Mouse (Mus musculus): ENCODE data around the gene Arfgap2. TPM values are rescaled to one million over a fixed set of nuclear protein-coding genes. Genes with fewer than 3 reads are reported as not detected.

Gene Arfgap2
- total and polyA plus RNA-seq, 3 experiments, result 53.6 to 92.3 (median 89.3) TPM

DNA sequence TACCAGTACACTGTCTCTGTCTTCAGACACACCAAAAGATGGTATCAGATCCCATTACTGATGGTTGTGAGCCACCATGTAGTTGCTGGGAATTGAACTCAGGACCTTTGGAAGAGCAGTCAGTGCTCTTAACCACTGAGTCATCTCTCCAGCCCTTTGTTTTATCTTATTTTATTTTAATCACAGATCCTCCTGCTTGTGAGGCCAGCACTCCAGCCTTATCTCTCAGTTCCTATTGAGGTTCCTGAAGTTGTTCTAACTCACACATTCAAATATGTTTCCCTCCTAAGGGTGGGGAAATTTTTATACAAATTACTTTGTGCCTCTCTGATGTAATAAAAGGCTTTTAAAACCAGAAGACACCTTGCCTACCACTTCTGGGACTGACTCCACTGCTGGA lies 41.8 kb downstream of the Arfgap2 start:
- no peak for DNase-seq

- no peak for DNase-seq
These were observed 43.9 kb downstream of the Arfgap2 start for GRCm38 (mm10) chr2:91308680-91309079.

- no peak for DNase-seq
These were observed 44.8 kb downstream of the Arfgap2 start for GRCm38 (mm10) chr2:91309546-91309945.

- peak; percentile 81 for DNase-seq
These were observed 48.0 kb downstream of the Arfgap2 start for GRCm38 (mm10) chr2:91312578-91313311.

DNA sequence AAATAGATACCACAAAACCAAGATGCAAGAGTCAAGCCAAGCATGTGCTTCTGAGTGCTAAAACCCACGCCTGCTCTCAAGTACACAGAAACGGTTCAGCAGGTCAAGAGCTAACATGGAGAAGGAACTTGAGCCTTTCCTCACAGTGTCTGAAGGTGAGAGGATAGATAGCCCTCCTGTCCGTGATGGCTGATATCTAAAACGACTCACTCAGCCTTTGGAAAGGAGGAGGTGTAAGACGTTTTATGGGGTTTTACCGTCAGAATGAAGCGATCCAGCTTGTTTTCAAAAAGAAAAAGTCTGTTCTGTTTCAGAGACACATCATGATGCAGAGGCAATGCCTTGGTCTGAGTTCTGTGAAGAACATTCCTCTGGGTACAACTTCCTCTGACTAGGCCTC lies 49.4 kb downstream of the Arfgap2 start:
- DNase-seq, result no peak

DNA sequence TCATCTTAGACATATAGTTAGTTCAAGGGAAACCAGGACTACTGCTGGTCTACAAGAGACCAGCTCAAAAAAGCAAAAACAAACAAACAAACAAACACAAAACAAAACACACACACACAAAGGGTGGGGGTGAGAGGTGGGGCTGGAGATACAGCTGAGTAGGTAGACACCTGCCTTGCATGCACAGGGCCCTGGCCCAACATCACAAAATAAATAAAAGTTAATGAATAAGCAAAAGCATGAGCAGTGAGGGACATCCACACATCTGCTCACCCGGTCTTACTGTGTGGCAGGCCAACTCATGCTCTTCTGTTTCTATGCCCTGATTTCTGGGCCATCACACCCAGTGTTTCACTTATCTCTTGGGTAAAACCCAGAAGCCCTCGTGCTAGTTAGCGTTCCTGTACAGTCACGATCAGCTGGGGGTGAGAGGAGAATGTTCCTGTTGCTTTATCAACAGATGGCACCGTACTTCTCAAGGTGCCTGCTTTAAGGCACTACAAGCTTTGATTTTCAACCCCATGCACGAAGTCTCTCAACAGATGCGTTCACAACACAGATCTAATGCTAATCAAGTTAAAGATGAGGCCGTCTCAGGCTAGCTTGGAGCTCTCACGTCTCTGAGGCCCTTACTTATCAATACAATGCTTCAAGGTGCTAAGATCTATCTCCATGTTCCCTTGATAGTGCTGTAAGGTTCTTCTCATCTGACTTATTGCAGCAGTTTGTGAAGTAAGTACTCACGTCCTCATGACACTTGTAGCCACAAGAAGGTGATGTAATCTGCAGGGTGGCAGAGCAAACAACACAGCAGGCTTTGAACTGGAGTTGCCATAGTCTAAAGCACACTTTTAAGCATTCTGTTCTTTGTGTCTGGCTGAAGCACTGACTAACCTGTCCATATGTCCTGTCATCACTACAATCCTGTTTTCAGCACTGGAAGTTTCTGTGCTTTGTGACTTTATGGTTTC lies 56.1 kb downstream of the Arfgap2 start:
- no peak for DNase-seq

- no peak for DNase-seq
These were observed 57.1 kb downstream of the Arfgap2 start for GRCm38 (mm10) chr2:91321923-91322322.

DNA sequence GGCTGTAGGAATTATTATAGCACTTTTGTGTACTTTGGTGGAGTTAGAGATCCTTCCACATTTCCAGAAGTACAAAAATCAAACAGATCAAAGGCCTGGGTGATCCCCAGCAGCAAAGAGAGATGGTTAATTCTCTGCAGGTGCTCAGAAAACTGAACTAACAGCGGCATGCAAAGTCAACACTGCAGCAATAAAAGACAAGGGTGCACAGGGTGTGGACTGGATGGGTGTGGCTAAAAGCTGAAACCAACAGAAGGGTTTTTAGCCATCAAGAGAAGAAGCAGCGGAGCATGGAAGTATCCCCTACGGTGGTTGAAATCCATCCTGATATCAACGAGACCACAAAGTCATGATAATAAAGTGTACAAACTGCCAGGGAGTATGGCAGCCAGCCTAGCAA lies 57.7 kb downstream of the Arfgap2 start:
- no peak for DNase-seq

- DNase-seq, result no peak
These were observed 59.6 kb downstream of the Arfgap2 start for GRCm38 (mm10) chr2:91324346-91324745.

GRCm38 (mm10) chr2:91324761-91325421 lies 60.1 kb downstream of the Arfgap2 start:
- no peak for DNase-seq

Other genes with a start within 250 kb of the Arfgap2 start
- 1 to 10 TPM in 1 of 2 experiments, under 1 TPM in 1; 0.72 to 3.1 TPM for gene Rapsn, start 229.4 kb upstream of the Arfgap2 start, total RNA-seq (2021)
- 3.8 and 5.0 TPM in 2 replicates for gene Rapsn, start 229.4 kb upstream of the Arfgap2 start, polyA plus RNA-seq (2012; rRNA removed)
- gene Psmc3, start 211.0 kb upstream of the Arfgap2 start, total RNA-seq (2021), result 100 to 1,000 TPM; 235 to 255 TPM
- 28.1 and 31.9 TPM in 2 replicates for gene Psmc3, start 211.0 kb upstream of the Arfgap2 start, polyA plus RNA-seq (2012; rRNA removed)
- gene Slc39a13, start 194.6 kb upstream of the Arfgap2 start, total RNA-seq (2021), result 10 to 100 TPM; 27.7 to 36.7 TPM
- gene Slc39a13, start 194.6 kb upstream of the Arfgap2 start, polyA plus RNA-seq (2012; rRNA removed), result 60.4 and 66.7 TPM in 2 replicates
- gene Spi1, start 182.6 kb upstream of the Arfgap2 start, total RNA-seq (2021), result 1 to 10 TPM; 5.0 to 7.1 TPM
- gene Spi1, start 182.6 kb upstream of the Arfgap2 start, polyA plus RNA-seq (2012; rRNA removed), result 17.6 and 21.9 TPM in 2 replicates
- under 1 TPM; 0.07 to 0.09 TPM for gene Mybpc3, start 146.8 kb upstream of the Arfgap2 start, total RNA-seq (2021)
- gene Mybpc3, start 146.8 kb upstream of the Arfgap2 start, polyA plus RNA-seq (2012; rRNA removed), result not detected in 2 replicates
- 10 to 100 TPM; 18.5 to 20.0 TPM for gene Madd, start 81.1 kb upstream of the Arfgap2 start, total RNA-seq (2021)
- gene Madd, start 81.1 kb upstream of the Arfgap2 start, polyA plus RNA-seq (2012; rRNA removed), result 8.9 and 9.0 TPM in 2 replicates
- 10 to 100 TPM; 22.1 to 56.8 TPM for gene Nr1h3, start 62.1 kb upstream of the Arfgap2 start, total RNA-seq (2021)
- 44.2 and 62.7 TPM in 2 replicates for gene Nr1h3, start 62.1 kb upstream of the Arfgap2 start, polyA plus RNA-seq (2012; rRNA removed)
- gene Acp2, start 62.1 kb upstream of the Arfgap2 start, total RNA-seq (2021), result 10 to 100 TPM; 49.5 to 50.4 TPM
- 28.7 and 46.6 TPM in 2 replicates for gene Acp2, start 62.1 kb upstream of the Arfgap2 start, polyA plus RNA-seq (2012; rRNA removed)
- gene Ddb2, start 28.0 kb upstream of the Arfgap2 start, total RNA-seq (2021), result 1 to 10 TPM; 8.1 to 8.3 TPM
- 12.4 and 12.5 TPM in 2 replicates for gene Ddb2, start 28.0 kb upstream of the Arfgap2 start, polyA plus RNA-seq (2012; rRNA removed)
- gene Pacsin3, start 9.0 kb upstream of the Arfgap2 start, total RNA-seq (2021), result 100 to 1,000 TPM in 1 of 2 experiments, 10 to 100 TPM in 1; 82.8 to 101 TPM
- gene Pacsin3, start 9.0 kb upstream of the Arfgap2 start, polyA plus RNA-seq (2012; rRNA removed), result 56.5 and 69.2 TPM in 2 replicates
- gene 1110051M20Rik, start 179.7 kb downstream of the Arfgap2 start, total RNA-seq (2021), result 10 to 100 TPM; 14.7 to 19.2 TPM
- 14.9 and 16.0 TPM in 2 replicates for gene 1110051M20Rik, start 179.7 kb downstream of the Arfgap2 start, polyA plus RNA-seq (2012; rRNA removed)
- gene Lrp4, start 192.5 kb downstream of the Arfgap2 start, total RNA-seq (2021), result 1 to 10 TPM; 3.5 to 6.5 TPM
- 2.0 and 2.4 TPM in 2 replicates for gene Lrp4, start 192.5 kb downstream of the Arfgap2 start, polyA plus RNA-seq (2012; rRNA removed)

Data from adrenal gland, adult 2 months (tissue).